Mouse (Mus musculus) spleen, adult 2 months (tissue): ENCODE measurements around the gene Rnf5.

Source experiments
- CTCF ChIP-seq: fragments of 200-500 bp; IDR thresholded peaks from 2 replicates; pipeline ENCODE4 v1.5.1; 2011; ENCODE audit warnings: mild to moderate bottlenecking, inconsistent platforms; ENCODE audit not compliant: insufficient read depth, insufficient read length, insufficient replicate concordance; ENCODE audit errors: extremely low read depth
- POLR2A ChIP-seq: fragments of 200-500 bp; IDR thresholded peaks from 2 replicates; pipeline ENCODE4 v1.6.1; 2011; ENCODE audit warnings: low read depth, low read length, inconsistent platforms

GRCm38 (mm10) chr17:34627943-34628643, 24.6 kb upstream of the Rnf5 start, which contains the start of gene Ppt2:
- TF ChIP-seq CTCF = no peak
- no peak for TF ChIP-seq POLR2A
